Mouse (Mus musculus) heart, postnatal 25 days (tissue): Measurements from ENCODE around the gene Bcorl1. TPM values are rescaled to one million over a fixed set of nuclear protein-coding genes. Genes with fewer than 3 reads are reported as not detected.

Experiments
- DNase-seq: peaks from one replicate; pipeline ENCODE4 v3.0.0; 2022; ENCODE audit warnings: low spot score
- intact Hi-C: fragments of 180-260 bp; cut with DNase I; formaldehyde crosslinking; loops from one replicate; pipeline ENCODE4 v1.15.1; 2025
- total RNA-seq, 2 experiments: library from RNA; stranded (reverse); gene quantifications; 2 replicates each; pipeline ENCODE4 v1.2.3; 2021

Gene Bcorl1
- total RNA-seq = 1 to 10 TPM; 5.3 to 7.6 TPM

DNA sequence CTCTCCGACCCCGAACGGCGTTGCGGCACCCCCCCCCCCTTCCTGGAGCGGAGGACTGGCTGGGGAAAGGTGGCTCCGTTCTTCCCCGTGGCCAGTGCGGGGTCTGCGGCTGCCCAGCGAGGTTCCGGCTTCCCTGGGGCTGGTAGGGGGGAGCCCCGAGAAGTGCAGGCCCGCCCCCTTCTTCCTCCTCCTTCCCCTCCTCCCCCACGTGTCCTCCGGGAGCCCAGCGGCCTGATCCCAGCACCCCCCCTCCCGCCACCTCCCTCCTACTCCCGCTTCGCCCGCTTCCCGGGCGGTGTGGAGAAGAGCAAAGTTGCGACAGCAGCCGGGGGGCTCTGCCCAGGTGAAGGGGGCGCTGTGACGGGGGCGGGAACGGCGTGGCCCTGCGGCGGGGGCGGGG, at the start of gene Bcorl1:
Gene Bcorl1 (plus strand): TSS at position 218 of the 400 bp plus-strand sequence.
- intact Hi-C loops = loop anchor here (2.0 kb wide), 2 partner anchors 18 to 26 kb away; no protein-coding TSS in a partner anchor
- peak; percentile 34 for DNase-seq

DNA sequence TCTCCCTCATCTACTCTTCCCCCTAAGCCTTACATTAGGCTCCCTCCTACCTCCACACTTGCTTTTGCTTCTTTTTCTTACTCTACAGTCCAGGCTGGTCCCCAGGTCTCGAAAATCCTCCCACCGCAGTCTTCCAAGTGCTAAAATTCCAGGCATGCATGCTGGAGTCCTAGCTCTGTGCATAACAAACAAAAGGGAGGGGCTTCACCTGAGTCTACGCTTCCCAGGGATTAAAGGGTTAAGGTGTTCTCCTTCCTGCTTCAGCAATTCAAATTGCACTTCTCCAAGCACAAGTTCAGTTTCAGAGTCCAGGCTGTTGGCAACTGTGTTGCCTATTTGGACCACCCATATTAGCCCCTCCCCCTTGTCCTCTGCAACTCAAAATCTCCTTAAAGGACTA, 49.7 kb upstream of the Bcorl1 start:
- no peak for DNase-seq
- intact Hi-C loops = no loop called here

DNA sequence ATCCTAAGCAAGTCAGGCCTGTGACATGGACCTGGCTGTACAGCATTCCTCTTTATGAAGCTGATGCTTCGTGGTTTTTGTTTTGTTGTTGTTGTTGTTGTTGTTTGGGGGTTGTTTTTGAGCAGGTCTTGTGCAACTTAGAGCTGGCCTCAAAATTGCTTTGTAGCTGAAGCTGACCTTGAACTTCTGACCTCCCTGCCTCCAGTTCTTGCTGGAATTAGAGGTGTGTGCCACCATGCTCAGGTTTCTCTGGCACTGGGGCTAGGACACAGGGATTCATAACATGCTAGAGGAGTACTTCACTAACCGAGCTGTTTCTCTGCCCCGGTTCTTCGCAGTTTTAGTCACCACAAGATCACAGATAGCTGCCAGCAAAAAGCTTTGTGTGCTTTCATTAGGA, 35.8 kb upstream of the Bcorl1 start:
- DNase-seq = no peak
- intact Hi-C loops = no loop called here

DNA sequence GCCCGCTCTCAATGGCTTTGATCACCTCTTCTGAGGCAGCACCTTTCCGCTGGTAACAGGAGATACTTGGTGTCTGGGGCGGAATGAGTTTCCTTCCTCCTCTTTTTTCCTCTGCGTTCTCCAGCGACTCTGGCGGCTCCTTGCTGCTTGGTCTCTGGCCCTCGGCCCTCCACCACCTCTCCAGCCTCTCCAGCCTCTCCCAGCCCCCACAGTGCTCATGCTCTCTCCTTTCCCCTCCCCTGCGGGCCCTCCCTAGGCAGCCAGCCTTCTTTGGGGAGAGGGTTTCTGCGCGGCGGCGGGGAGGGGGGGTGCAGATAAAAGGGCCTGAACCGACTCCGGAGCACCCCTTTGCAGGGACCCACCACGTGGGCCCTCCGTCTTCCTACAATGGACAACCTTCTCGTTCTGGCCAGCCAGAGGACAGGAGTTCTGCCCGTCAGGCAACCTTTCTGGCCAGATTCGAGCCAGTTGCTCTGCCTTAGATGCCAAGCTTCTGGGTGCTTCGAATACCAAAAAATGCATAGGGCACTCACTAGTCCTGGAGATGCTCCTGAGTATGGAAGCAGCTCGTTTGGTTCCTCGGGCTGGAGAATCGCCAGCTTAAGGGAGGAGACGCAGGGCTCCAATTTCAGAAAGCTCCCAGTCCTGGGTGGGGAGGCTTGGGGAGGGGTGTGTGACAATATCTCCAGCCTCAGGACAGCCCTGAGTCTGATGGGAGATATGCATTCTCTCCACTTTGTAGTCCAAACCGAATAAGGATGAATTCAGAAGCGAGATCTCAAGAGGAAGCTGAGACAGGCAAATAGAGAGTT, 30.2 kb upstream of the Bcorl1 start:
- DNase-seq = no peak
- intact Hi-C loops = no loop called here

DNA sequence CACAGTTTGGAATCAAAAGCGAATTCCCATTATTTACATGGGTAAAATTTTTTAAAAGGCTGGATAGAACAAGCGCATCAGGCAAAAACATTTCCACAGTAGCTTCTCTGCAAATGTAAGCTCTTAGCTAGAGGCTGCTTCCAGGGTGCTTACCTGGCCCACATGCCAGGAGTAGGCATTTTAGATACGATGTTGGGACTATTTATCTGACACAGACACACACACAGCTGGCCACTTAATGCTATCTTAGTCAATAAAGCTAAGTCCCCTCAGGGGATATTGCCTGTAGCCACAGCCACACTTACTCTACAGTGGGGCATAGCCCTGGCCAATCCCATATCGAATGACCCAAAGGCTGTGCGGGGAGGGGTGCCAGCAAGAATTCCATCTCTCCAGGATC, 29.4 kb upstream of the Bcorl1 start:
- no peak for DNase-seq
- intact Hi-C loops = no loop called here

DNA sequence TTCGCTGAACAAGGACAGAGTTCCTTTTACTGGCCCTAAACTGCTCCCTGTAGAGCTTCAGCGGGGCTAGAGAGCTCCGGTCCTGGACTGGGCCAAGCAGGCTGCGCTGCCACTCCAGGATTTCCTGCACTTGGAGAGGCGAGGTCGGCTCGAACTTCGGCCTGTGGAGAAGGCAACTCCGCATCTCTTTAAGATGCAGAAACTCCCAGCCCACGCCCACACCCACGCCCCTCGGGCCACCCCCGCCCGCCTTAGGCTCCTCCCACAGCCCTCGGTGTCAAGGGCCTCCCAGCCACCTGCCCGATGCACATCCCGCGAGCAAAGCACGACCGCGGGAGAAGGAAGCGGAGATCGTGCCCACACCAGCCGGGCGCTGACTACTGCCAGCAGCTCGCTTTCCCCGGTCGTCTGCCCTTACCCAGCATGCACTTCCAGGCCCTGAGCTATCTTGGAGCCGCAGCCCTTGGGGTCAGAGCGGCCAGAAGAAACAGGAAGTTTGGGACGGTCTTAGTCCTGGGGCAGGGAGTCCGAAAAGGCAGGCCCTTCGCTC, 26.6 kb upstream of the Bcorl1 start:
- peak; percentile 76 for DNase-seq
- intact Hi-C loops = loop anchor here (2.0 kb wide), 2 partner anchors 26 to 28 kb away; partner anchors contain the start of gene Bcorl1

DNA sequence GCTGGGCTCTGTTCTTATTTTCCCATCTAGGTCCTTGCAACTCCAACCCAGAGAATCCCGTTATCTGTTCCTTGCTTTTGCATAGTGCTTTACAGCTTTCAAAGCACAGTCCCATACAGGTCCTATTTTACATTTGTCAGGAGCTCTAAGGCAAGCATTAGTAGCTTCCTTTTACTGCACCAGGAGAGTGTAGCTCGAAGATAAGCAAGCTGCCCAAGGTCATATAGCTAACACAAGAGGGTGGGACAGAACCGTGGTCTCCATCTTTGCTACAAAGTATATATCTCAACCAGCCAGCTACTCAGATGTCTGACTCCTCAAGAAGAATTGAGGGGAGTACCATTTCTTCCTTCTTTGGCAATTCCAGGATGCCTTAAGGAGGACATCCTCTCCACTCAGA, 23.7 kb upstream of the Bcorl1 start:
- DNase-seq = no peak
- intact Hi-C loops = no loop called here

DNA sequence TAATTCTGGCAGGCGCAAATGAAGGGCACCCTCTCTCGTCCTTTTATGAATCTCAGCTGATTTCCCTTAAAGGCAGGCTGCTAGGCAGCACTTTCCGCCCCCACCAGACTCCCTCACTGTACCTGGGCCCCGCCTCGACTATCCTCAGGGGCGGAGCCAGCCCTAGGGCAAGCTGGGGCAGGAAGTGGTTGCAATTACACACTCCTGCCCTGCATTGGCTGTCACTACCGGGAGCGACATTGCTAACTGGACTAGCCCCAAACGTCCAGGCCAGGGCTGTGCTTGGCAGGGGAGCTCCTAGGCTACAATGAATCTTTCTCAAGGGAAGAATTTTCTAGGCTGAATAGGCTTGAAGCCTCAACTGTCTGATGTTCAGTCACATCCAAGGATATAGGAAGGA, 23.0 kb upstream of the Bcorl1 start:
- intact Hi-C loops = no loop called here
- no peak for DNase-seq

DNA sequence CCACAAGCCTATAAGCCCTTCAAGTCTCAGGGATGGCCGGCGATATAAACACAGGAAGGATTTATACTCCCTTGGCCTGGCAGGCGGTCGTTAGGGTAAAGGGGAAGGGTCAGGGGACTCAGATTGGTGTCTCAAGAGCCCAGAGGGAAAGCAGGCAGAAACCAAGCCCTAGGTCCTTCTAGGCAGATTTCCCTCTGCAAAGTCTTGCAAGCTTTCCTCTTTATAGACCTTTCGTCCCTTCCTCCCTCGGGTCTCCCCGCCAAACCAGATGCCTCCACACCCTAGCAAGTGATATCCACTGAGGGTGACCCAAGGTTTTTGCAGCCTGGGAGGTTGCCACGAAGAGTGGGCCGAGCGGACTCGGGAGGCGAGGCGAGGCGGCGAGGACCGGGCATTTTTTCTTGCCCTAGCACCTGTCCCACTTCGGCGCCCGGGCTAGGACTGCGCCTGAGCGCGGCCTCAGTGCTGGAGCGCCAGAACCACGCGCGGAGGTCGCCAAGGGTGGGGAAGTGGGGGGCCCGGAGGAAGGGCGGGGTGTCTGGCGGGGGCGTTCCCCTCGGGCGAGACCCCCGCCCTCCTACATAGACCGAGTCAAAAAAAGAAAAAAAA, 613 bp upstream of the Bcorl1 start:
- intact Hi-C loops = loop anchor here (1.0 to 2.0 kb wide), 3 partner anchors 18 to 55 kb away; no protein-coding TSS in a partner anchor

DNA sequence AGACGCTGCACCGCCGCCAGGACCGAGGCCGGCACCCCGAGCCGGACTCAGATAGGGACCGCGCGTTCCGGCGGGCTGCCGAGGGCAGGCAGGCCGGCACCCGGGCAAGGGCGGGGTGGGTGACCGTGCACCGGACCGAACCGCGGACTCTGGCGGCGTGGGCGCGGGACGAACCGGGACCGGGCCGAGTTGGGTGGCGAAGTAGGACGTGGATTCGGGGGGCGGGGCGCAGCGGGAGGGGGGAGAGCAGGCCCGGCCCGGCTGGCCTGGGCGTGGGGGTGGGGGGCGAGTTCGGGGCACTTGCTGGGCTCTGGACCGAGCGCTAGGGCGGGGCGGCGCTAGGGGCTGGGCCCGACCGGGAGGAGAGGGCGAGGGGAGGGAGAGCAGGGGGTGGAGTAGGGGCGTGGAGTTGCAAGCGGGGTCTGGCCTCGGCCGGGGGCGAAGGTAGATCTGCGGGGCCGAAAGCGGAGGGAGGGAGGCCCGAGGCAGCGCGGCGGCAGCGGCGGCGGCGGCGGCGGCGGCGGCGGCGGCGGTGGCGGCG, 533 bp downstream of the Bcorl1 start:
- intact Hi-C loops = loop anchor here (2.0 kb wide), 2 partner anchors 19 to 27 kb away; no protein-coding TSS in a partner anchor
- DNase-seq = peak; percentile 53

More for the DNA sequence above, 613 bp upstream of the Bcorl1 start:
- no peak for DNase-seq

DNA sequence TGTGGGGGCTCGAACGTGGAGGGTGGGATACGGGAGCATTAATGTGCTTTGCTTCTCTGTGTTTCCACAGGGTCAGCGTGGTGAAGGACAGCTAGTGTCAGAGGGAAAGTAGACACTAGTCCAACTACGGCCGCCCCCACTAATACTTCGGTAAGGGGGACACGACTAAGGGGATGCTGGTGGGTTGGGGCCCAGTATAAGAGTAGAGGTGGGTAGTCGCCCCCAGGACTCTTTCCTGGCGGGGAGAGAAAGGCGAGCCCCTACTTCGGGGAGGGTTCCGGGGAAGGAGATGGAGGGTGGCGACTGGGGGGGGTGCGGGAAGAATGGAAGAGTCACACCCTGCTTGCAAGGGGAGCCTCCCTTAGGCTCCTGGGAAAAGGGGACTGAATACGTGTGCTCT, 1.6 kb downstream of the Bcorl1 start:
- no peak for DNase-seq
- intact Hi-C loops = no loop called here

DNA sequence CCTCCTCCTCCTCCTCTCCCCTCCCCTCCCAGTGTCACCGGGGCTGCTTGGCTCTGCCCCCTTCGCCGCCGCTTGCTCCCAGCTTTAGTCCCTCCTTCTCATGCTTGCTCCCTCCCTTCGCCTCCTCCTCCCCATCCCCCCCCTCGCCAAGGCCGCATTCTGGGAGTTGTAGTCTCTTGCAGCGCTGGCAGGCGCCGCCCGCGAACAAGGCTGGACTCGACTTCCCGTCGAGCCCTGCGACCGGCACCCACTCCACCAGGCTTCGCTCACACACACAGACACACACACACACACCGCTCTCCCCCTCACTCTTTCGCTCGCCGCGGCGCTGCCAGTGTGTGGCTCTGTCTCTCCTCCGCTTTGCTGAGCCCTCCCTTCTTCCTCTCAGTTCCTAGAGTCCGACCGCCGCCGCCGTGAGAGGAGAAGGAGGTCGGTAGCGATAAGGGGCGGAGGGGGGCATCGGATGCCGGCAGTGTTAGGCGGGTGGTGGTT, 2.3 kb downstream of the Bcorl1 start:
- peak; percentile 75 for DNase-seq
- intact Hi-C loops = no loop called here

DNA sequence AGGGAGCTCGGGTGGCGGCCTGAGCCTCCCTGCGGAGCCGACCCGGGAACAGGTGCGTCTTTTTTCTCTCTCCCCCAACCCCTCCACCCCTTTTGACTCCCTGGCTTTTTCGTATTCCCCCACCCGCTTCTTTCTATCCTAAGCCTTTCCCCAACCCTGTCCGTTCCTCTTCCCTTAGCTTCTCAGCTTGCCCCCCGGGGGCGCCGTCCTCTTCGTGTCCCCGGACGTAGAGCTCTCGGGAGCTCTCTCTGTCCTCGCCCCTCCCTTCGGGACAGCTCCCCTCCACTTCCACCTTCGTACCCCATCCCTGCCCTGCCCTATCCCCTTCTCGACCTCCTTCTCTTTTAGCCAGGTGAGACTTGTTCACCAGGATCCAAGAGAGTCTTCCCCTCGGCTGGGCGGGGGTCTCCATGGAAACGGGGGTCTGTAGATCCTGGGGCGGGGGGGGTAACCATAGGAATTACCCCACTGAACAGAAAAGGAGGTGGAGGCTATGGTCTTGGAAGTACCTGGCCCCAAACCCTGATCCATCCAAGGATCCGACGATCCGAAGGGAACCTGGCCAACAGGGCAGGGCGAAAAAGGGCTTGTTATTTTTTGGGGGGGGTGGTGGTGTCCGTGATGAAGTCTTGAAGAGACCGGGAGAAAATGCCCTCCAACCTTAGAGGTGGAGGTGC, 2.9 kb downstream of the Bcorl1 start:
- intact Hi-C loops = no loop called here
- no peak for DNase-seq

DNA sequence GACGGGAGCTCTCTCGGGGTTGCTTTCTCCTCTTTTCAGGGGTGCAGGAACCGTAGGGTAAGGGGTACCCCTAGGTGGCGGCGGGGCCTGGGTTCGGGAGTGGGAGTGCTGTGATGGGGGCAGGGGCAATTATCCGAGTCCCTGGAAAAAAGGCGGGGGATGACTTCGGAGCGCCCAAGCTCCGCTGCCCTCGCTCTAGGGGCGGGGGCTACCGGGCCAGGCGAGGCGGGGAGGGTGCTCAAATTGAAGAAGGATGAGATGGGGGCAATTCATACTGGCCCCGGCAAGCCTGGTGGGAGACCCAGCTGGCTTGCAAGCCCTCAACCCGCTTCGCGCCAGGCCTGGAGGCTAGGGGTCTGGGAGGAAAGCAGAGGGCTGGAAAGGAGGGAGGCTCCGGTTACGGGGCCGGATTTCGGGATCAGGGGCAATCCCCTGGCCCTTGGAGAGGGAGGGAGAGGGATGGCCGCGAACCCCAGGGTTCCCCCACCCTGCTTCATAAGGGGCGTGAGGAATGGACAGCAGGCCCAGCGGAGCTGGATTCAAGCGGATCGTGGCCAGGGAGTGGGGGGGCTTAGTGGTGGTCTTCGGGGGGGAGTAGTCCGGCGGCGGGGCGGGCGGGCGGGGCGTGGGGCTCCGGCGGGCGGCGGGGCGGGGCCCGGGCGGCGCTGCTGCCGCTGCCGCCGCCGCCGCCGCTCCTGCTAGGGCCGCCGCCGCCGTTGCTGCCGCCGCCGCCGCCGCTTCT, 3.7 kb downstream of the Bcorl1 start:
- DNase-seq = no peak
- intact Hi-C loops = loop anchor here (5.0 kb wide), 1 partner anchor 62 kb away; no protein-coding TSS in a partner anchor

DNA sequence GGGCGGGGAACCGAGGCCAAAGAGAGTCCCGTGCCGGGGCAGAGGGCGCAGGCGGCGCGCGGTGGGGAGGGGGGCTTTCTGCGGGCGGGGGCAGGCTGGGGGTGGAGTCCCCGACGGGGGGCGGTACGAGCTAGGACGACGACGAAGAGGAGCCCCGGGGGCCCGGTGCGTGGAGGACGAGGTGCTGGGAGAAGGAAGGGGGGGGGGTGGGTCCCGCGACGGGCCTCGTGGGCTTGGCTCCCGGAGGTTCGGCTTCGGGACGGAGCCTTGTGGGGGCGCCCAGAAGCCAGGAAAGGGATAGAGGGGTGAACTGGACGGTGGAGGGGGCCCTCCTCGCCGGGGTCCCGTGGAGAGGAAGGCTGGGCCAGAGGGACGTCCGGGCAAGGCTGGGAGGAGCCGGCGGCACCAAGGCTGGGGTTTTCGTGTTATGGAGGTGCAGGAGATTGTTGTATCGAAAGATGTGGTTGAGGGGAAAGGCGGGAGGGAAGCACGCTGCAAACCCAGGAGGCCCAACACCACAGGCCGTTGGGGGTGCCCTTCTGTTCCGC, 4.3 kb downstream of the Bcorl1 start:
- no peak for DNase-seq
- intact Hi-C loops = loop anchor here (5.0 kb wide), 1 partner anchor 62 kb away; no protein-coding TSS in a partner anchor

DNA sequence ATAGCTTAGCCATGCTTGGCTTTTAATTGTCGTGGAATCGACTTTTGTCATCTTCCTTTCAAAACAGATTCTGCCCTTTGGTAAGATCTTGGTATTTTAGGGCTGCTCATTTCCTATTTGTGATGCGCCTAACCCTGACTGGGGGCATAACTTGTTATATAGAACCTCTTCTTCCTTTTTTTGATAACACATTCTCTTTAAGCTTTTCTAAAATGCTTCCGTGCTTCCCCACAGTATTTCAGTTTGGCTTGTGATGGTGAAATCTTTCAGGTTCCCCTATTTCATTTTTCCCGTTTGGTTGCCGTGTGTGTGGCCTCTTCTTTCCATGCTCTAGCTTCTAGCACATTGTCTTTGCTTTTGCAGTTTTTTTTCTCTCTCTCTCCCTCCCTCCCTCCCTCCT, 14.2 kb downstream of the Bcorl1 start:
- intact Hi-C loops = no loop called here
- DNase-seq = no peak

DNA sequence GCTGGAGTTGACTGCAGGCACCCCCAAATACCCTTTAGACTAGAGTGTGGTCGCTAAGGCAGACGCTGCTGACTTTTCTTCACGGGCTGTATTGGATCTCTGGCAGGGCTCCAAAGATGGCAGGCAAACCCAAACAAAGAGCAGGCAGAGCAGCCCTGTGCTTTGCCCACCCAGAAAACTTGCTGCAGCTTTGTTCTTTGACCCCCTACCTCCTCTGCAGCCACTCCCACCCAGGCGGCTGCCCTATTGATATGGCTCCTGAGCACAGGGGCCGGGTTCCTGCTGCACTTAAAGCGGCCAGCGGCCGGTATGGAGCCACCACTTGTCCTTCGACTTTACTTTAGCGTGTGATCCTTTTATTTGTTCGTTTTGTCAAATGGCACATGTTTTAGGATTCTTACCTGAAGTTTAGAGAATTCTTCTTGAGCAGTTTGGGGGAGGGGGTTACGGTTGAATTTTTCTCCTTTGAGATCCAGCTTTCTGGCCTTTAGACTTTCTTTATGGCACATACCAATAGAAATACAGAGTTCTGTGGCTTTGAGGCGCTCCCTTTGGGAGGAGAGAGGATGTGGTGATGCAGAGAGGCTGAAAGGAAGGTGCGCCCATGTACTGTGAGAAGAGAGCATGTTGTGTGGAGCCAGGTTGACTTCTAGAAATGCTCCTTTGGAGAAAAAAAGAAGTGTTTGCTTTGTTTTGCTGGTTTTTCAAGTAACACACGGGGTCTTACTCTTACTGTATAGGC, 24.8 kb downstream of the Bcorl1 start:
- intact Hi-C loops = no loop called here
- no peak for DNase-seq

DNA sequence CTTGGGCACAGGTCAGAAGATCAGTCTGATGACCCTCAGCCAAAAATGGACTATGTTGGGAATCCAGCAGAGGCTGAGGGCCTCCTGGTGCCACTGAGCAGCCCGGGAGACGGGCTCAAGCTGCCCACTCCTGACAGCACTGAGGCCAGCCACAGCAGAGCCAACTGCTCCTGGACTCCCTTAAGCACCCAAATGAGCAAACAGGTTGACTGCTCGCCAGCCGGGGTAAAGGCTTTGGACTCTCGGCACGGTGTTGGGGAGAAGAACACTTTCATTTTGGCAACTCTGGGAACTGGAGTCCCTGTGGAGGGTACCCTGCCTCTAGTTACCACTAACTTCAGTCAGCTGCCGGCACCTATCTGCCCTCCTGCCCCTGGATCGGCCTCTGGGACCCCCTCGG, 26.7 kb downstream of the Bcorl1 start:
- intact Hi-C loops = no loop called here
- no peak for DNase-seq
